In the genomic region with DNA sequence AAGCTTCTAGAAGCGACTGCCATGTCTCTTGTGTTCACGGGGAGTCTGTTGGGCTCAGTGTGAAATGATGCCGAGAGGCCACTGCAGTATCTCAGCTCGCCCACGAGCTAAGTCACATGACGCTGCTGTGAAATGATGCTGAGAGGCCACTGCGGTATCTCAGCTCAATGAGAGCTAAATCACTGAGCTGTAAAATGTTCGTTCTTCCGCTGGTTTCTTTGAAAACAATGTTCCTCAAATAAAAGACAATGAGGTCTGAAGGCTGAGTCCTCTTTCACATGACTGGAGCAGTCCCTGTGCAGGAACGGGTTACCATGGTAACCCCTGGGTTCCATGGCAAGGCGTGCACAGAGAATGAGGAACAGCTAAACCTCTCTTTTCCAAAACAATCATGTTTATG, we compare ENCODE assay signal across 8 mouse cellular contexts. TPM values are rescaled to one million over a fixed set of nuclear protein-coding genes. Genes with fewer than 3 reads are reported as not detected.
A peak's percentile ranks its signal among the peaks of the same experiment; 100 is the strongest.
DNase-seq lines count a peak whose midpoint lies in the region; ATAC-seq and TF ChIP-seq lines count a peak whose summit lies in the region.

No protein-coding gene starts in this region.

- ATAC-seq in embryonic facial prominence, embryonic 11.5 days (replicated peaks; ENCODE audit: insufficient number of reproducible peaks, low FRiP score, low TSS enrichment, low read depth): peak; percentile 82
- ATAC-seq in neural tube, embryonic 12.5 days (ENCODE audit: low FRiP score, low read depth): peak; percentile 91
- no peak for ATAC-seq in stomach, postnatal 0 days (ENCODE audit: low FRiP score, low TSS enrichment)
- no peak for ATAC-seq in CD4-positive, CD25-positive, alpha-beta regulatory T cell, adult 4 months

- no peak overlapping the region for H3K4me2 ChIP-seq in embryonic facial prominence, embryonic 11.5 days (ENCODE audit: low read depth, low read length)
- peak overlapping the region; percentile 49 for H3K4me2 ChIP-seq in neural tube, embryonic 12.5 days (replicated peaks)
- no peak overlapping the region for H3K4me2 ChIP-seq in stomach, postnatal 0 days (replicated peaks; ENCODE audit: low read depth)

- TF ChIP-seq CTCF in brain, embryonic 14.5 days (IDR thresholded peaks at IDR 0.05; ENCODE audit: borderline replicate concordance, extremely low read depth, insufficient read depth, insufficient read length): no peak
- no peak for TF ChIP-seq CTCF in stomach, postnatal 0 days (IDR thresholded peaks at IDR 0.05; ENCODE audit: low read depth)

- no peak overlapping the region for H3K4me3 ChIP-seq in embryonic facial prominence, embryonic 11.5 days (ENCODE audit: low read depth, low read length)
- peak overlapping the region; percentile 22; the same call in 1 of the 2 replicates for H3K4me3 ChIP-seq in neural tube, embryonic 12.5 days
- no peak overlapping the region for H3K4me3 ChIP-seq in stomach, postnatal 0 days (ENCODE audit: low read depth, low read length)

- 54% methylated on average over 11 of the region's 11 CpGs for WGBS in embryonic facial prominence, embryonic 11.5 days
- WGBS in neural tube, embryonic 12.5 days: 18% methylated on average over 11 of the region's 11 CpGs
- WGBS in stomach, postnatal 0 days: 55% methylated on average over 11 of the region's 11 CpGs

- H3K36me3 ChIP-seq in embryonic facial prominence, embryonic 11.5 days (replicated peaks; ENCODE audit: control insufficient read depth, insufficient read depth, low read depth, low read length): no peaks in the 10 kb centered on the region
- H3K36me3 ChIP-seq in neural tube, embryonic 12.5 days: no peaks in the 10 kb centered on the region
- no peaks in the 10 kb centered on the region for H3K36me3 ChIP-seq in stomach, postnatal 0 days (ENCODE audit: control insufficient read depth, insufficient read depth, low read length)

- H3K4me1 ChIP-seq in embryonic facial prominence, embryonic 11.5 days (ENCODE audit: control insufficient read depth, insufficient read depth, low read length): no peaks in the 10 kb centered on the region
- peaks cover 13% of the 10 kb centered on the region for H3K4me1 ChIP-seq in neural tube, embryonic 12.5 days
- no peaks in the 10 kb centered on the region for H3K4me1 ChIP-seq in stomach, postnatal 0 days (replicated peaks; ENCODE audit: control insufficient read depth, insufficient read depth)

- intact Hi-C loops in gastrocnemius, postnatal 14 days (cut with DNase I; ENCODE audit: low total_unique reads): no loop called here

- no peak for TF ChIP-seq POLR2A in brain, embryonic 14.5 days (IDR thresholded peaks at IDR 0.05; ENCODE audit: borderline replicate concordance, extremely low read depth, insufficient read depth, insufficient read length, poor library complexity, severe bottlenecking)

- H3K9ac ChIP-seq in embryonic facial prominence, embryonic 11.5 days (replicated peaks; ENCODE audit: low read length): no peak overlapping the region
- no peak overlapping the region for H3K9ac ChIP-seq in neural tube, embryonic 12.5 days
- no peak overlapping the region for H3K9ac ChIP-seq in stomach, postnatal 0 days (ENCODE audit: low read length)

- no peak for TF ChIP-seq EP300 in stomach, postnatal 0 days (optimal IDR thresholded peaks at IDR 0.05)

- H3K27ac ChIP-seq in embryonic facial prominence, embryonic 11.5 days (replicated peaks; ENCODE audit: low read depth, low read length): no peak overlapping the region
- H3K27ac ChIP-seq in neural tube, embryonic 12.5 days: no peak overlapping the region
- H3K27ac ChIP-seq in stomach, postnatal 0 days (replicated peaks): no peak overlapping the region

- no peaks in the 10 kb centered on the region for H3K9me3 ChIP-seq in embryonic facial prominence, embryonic 11.5 days (replicated peaks; ENCODE audit: control insufficient read depth, low read length)
- H3K9me3 ChIP-seq in neural tube, embryonic 12.5 days: no peaks in the 10 kb centered on the region
- H3K9me3 ChIP-seq in stomach, postnatal 0 days (ENCODE audit: control insufficient read depth, low read length): no peaks in the 10 kb centered on the region

- DNase-seq in brain, embryonic 14.5 days (ENCODE audit: low read depth): peak; percentile 94
- DNase-seq in embryonic facial prominence, embryonic 11.5 days (ENCODE audit: low spot score): peak; percentile 47
- peak; percentile 43 to 52 for DNase-seq in layer of hippocampus, adult 8-10 months (ENCODE audit: low spot score in 2 of 2)
- DNase-seq in adrenal gland, adult 2 months: no peak
- DNase-seq in stomach, postnatal 0 days (ENCODE audit: low spot score): no peak
- no peak for DNase-seq in gastrocnemius, postnatal 14 days

- no peaks in the 10 kb centered on the region for H3K27me3 ChIP-seq in embryonic facial prominence, embryonic 11.5 days (ENCODE audit: control insufficient read depth, insufficient read depth, low read length)
- H3K27me3 ChIP-seq in neural tube, embryonic 12.5 days (replicated peaks): peaks cover 20% of the 10 kb centered on the region; the same call in 1 of the 2 replicates
- no peaks in the 10 kb centered on the region for H3K27me3 ChIP-seq in stomach, postnatal 0 days (ENCODE audit: control insufficient read depth, insufficient read depth, low read length)

RNA-seq across cellular contexts. Expression of gene Lonrf2, which starts 11.5 kb away (rescaled TPM):
- polyA plus RNA-seq in brain, embryonic 14.5 days (2012; rRNA removed): 51.9 and 73.3 TPM in 2 replicates
- polyA plus RNA-seq in embryonic facial prominence, embryonic 11.5 days (2014; fragmentation: Nextera tagmentation; extraction: Ambion mirVana): 2.0 and 2.3 TPM in 2 replicates
- 100 to 1,000 TPM in 2 of 4 experiments, 10 to 100 TPM in 2; 96.0 to 117 (median 106) TPM for total RNA-seq in layer of hippocampus, adult 8-10 months (2022)
- 8.0 and 8.5 TPM in 2 replicates for polyA plus RNA-seq in neural tube, embryonic 12.5 days (2016; fragmentation: Nextera tagmentation; extraction: Ambion mirVana)
- total RNA-seq in adrenal gland, adult 2 months (2021): 1 to 10 TPM; 4.6 to 7.1 TPM
- polyA plus RNA-seq in adrenal gland, adult 2 months (2012; rRNA removed): 2.9 TPM in 2 replicates
- polyA plus RNA-seq in stomach, postnatal 0 days (2015; fragmentation: Nextera tagmentation; extraction: Ambion mirVana): 0.46 and 0.54 TPM in 2 replicates
- polyA plus RNA-seq in CD4-positive, CD25-positive, alpha-beta regulatory T cell, adult 4 months (2017; shearing (Covaris generic)): not detected
- under 1 TPM; 0.58 to 0.94 TPM for total RNA-seq in gastrocnemius, postnatal 14 days (2021)

RNA-seq across cellular contexts. Expression of gene Chst10, which starts 50.0 kb away (rescaled TPM):
- polyA plus RNA-seq in brain, embryonic 14.5 days (2012; rRNA removed): 18.8 and 38.2 TPM in 2 replicates
- polyA plus RNA-seq in embryonic facial prominence, embryonic 11.5 days (2014; fragmentation: Nextera tagmentation; extraction: Ambion mirVana): 10.8 and 11.2 TPM in 2 replicates
- 10 to 100 TPM; 44.0 to 59.8 (median 53.0) TPM for total RNA-seq in layer of hippocampus, adult 8-10 months (2022)
- 29.4 and 32.7 TPM in 2 replicates for polyA plus RNA-seq in neural tube, embryonic 12.5 days (2016; fragmentation: Nextera tagmentation; extraction: Ambion mirVana)
- total RNA-seq in adrenal gland, adult 2 months (2021): 1 to 10 TPM in 1 of 2 experiments, under 1 TPM in 1; 0.75 to 3.1 TPM
- 0.94 and 2.3 TPM in 2 replicates for polyA plus RNA-seq in adrenal gland, adult 2 months (2012; rRNA removed)
- 1.3 and 1.8 TPM in 2 replicates for polyA plus RNA-seq in stomach, postnatal 0 days (2015; fragmentation: Nextera tagmentation; extraction: Ambion mirVana)
- 10 to 100 TPM; 22.2 to 27.2 TPM for polyA plus RNA-seq in CD4-positive, CD25-positive, alpha-beta regulatory T cell, adult 4 months (2017; shearing (Covaris generic))
- under 1 TPM; 0.20 to 0.53 TPM for total RNA-seq in gastrocnemius, postnatal 14 days (2021)

Comparison
In these comparisons a context has a peak if more than half of its experiments do, and no peak if none do; other contexts are left out.
1. DNase-seq: peak in brain, embryonic 14.5 days (single experiment), embryonic facial prominence, embryonic 11.5 days (single experiment) and layer of hippocampus, adult 8-10 months (2 of 2); none in adrenal gland, adult 2 months (single experiment), stomach, postnatal 0 days (single experiment) and gastrocnemius, postnatal 14 days (single experiment).
2. ATAC-seq: peak in embryonic facial prominence, embryonic 11.5 days (single experiment) and neural tube, embryonic 12.5 days (single experiment); none in stomach, postnatal 0 days (single experiment) and CD4-positive, CD25-positive, alpha-beta regulatory T cell, adult 4 months (single experiment).